Mouse (Mus musculus): ENCODE measurements around the gene Ifi213.
"Not testable (repeated sequence)": the region's sequence is repeated elsewhere in the genome, so short reads cannot be mapped to it uniquely, and the experiment has no call there.

The Ifi213 gene

DNA sequence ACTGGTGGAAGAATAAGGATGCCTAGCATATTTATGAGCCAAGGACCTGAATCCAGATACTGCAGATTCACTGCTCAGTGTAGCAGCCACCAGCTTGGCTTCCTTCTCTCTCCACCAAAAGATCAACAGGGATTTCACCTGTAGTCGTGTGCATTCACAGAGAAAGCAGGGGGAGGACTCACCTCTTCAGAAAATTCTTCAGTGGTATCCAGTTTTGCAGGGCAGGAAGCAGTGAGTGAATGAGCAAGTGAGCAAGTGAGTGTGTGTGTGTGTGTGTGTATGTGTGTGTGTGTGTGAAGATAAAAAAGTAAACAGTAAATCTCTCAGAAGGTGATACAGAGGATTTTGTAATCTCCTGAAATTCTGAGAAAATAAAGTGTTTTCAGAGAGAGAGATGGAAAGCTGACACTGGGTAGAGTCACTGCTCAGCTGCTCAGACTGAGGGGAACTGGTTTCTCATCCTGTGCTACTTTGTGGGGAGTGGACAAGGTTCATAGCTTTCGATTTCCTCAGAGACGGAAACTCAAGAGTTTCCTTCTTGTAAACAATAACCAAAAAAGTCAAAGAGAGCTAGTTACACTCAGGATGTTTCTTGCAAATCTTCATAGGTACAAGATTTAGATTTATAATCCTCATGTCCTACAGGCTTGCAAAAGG lies at the start of gene Ifi213:
TSS of gene Ifi213 (minus strand) at position 437 of the 657 bp plus-strand sequence.
- not testable (repeated sequence) for DNase-seq (ENCODE audit: low read depth, low spot score)

DNA sequence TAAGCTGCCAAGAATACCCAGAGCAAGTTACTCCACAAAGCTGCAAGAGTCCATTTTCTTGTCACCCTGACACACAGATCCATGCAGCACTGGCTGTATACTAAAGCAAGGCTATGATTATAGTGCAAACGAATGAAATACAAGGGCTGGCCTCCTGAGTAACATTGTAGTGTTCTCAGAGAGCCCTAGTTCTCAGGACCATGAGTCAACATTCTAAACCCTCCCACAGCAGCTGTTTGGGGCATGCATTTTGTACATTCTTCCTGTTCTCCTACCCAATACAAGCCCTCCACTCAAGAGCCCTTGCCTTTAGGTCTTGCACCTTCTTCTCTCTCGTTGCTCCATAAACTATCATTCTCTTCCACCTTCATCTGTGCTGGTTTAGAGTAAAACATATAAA lies 46.3 kb upstream of the Ifi213 start:
- no peak for DNase-seq (ENCODE audit: low read depth, low spot score)

DNA sequence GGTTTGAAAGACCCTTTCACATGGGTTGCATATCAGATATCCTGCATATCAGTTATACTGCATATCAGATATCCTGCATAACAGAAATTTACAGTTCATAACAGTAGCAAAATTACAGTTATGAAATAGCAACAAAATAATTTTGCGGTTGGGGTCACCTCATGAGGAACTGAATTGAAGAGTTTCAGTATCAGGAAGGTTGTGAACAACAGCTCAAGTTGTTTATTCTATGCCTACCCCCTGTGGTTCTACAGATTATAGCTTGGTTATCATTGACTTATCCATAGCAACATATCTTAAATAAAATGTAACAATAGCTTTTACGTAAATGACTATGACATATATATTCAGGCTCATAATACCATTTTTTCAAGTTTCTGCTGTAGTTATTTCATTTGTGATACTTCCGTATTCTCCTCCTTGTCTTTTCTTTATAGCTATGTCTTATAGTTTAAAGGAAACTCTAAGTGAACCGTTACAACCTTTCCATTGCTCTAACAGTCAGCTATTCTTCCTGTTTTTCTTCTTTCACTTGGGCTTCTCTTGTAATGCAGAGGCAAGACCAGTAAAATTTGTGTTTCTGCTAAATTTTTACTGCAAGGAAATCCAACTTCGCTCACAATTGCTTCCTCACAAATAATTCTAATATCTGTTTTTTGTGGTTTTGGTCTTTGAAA lies 35.0 kb upstream of the Ifi213 start:
- no peak for DNase-seq (ENCODE audit: low read depth, low spot score)

DNA sequence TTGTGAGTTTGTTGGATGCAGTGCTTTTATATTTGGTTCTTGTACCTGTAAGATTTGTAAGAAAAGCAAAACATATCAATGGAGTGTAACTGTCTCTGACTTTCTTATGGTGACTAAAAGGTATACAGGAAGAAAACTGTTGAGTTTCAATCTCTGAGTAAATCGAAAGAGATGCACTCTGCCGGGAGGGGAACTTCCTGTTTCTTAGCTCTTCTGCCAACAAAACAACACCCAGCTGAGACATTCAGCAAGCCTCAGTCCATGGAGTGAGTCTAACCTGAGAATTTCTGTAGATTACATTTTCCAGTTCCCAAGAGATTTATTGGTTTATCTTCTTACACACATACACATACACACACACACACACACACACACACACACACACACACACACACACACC lies 31.5 kb upstream of the Ifi213 start, which contains the start of gene Ifi209:
TSS of gene Ifi209 (plus strand) at position 296 of the 400 bp plus-strand sequence.
- DNase-seq (ENCODE audit: low read depth, low spot score), result not testable (repeated sequence)

DNA sequence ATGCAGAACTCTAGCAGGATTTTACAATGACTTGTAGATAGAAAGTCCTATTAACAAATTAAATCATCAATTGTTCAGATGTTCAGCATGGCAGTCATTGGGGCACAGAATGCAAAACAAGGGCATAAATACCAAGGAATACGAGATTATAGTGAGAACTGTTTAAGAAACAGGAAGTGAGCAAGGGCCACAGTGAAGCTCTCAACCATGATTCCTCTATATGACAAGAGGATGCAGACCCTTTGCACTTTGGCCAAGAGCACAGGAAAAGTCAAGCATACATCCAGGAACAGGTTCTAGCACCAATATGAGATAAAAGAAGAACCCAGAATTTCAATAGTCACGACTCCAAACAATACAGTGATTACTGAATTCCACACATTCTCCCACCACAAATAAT lies 27.6 kb upstream of the Ifi213 start:
- no peak for DNase-seq (ENCODE audit: low read depth, low spot score)

DNA sequence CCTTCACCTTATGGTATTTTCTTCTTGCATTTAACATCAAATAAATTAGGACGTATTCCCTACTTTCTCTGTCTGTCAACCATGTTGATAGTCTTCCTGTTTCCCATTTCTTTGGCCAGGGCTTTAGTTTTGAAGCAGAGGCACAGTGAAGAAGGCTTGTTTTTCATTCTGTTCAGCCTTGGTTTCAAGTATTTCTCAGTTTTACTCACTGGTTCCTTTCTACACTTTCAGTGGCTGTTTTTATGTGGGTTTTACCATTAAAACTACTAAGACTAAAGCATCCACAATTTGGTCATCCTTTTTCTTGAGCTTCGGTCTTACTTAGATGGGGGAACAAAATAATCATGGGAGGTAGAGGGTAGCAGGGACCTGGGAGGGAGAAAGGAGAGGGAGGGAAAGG lies 25.0 kb upstream of the Ifi213 start:
- no peak for DNase-seq (ENCODE audit: low read depth, low spot score)

DNA sequence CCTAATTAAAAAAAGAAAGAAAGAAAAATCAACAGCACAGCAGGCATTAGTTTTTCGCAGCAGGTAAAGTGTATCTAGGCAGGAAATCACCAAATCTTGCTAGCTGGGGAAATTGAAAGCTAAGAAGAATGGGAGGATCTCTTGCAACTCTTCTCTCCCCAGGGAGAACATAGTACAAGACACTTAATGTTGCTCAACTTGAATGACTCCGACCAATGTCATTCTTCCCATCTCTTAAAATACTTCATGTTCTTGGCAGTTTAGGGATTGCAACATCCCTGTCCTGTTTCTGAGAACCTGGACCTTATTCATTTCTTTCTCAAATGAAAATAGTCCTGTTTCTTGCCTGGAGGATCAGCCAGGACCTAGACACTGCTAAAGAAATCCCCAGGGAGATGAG lies 23.1 kb upstream of the Ifi213 start:
- peak; percentile 76 for DNase-seq (ENCODE audit: low read depth, low spot score)

DNA sequence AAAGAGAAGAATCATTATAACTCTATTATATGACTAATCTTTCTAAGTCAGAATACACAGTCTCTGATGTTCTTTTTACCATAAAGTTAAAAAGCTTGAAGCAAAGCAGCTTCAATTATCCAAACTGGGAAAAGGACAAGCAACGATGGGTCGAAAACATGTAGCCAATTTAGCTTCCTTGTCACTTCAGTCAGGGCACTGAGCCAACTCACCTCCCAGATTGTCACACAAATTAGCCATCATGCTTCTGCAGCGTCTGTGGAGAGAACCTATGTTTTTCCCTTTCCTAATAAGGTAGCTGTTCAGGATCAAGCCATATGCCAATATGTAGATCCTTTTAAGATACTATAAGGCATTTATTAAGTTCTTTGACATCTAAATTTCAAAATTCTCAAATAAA lies 11.2 kb upstream of the Ifi213 start:
- DNase-seq (ENCODE audit: low read depth, low spot score), result not testable (repeated sequence)

DNA sequence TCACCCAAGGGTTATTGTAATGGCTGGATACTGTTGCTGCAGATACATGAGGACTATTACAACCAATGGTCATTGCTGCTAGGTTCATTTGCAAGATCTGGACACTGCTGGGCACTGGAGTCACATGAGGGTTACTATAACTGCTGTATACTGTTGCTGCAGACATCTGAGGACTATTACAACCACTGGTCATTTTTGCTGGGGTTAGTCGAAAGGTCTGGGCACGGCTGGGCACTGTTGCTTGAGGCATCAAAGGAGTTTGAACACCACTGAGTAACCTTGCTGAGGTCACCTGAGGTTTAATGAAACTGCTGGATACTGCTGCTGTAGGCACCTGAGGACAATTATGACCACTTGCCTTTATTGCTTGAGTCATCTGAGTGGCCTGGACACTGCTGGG lies 9.4 kb downstream of the Ifi213 start:
- not testable (repeated sequence) for DNase-seq (ENCODE audit: low read depth, low spot score)

DNA sequence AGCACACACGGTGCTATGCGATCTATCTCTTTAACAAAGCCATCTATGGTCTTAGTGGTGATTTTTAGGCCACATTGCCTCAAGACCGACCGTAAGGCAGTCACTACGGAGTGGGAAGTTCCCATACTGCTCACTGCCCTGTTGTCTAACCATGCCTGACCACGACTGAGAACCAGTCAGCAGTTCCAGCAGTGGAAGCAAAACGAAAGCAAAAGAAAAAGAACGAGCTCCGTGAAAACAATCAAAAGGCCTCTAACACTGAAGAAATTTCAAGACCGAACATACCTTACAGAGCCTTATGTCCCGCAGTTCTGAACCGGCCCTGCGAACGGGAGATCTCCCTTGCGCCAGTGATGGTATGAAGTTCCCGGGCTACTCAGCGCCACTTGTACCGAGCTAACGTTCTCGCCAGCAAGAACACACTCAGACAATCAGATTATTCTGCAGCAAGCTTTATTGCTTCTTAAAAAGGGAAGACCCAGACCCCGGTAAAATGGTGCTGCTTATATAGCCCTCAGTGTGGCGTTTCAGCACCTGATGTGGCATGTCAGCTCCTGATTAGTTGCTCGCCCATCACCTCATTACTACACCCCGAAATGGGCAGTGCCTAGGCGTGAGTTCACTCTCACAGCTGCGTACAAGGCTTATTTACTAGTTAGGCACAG lies 19.0 kb downstream of the Ifi213 start:
- DNase-seq (ENCODE audit: low read depth, low spot score), result no peak

DNA sequence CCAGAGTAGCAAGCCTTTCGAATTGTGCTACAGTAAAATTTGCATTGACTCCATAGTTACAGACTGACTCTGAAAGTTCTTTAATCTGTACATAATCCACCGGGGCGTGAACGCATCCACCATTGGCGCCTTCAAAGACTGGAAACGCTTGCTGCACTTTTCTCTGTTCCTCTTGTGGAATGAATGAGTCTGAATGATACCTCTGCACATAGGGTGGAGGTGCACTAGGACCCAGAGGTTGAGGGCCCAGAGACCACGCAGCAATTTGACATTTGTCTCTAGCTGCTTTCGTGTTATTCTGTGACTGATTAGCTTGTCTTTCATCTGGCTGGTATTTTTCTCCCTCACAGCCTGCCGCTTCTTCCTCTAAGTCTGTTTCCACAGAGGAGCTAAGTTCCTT lies 20.0 kb downstream of the Ifi213 start:
- no peak for DNase-seq (ENCODE audit: low read depth, low spot score)

DNA sequence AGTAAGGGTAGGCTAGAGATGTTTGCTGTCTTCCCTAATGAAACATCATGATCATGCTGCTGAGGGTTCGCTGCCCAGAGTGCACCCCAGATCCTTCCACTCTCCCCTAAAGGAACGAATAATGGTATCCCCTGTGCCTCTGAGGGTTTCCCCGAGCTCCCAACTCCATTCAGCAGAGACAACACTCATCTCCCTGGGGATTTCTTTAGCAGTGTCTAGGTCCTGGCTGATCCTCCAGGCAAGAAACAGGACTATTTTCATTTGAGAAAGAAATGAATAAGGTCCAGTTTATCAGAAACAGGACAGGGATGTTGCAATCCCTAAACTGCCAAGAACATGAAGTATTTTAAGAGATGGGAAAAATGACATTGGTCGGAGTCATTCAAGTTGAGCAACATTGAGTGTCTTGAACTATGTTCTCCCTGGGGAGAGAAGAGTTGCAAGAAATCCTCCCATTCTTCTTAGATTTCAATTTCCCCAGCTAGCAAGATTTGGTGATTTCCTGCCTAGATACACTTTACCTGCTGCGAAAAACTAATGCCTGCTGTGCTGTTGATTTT lies 48.5 kb downstream of the Ifi213 start:
- peak; percentile 70 for DNase-seq (ENCODE audit: low read depth, low spot score)

DNA sequence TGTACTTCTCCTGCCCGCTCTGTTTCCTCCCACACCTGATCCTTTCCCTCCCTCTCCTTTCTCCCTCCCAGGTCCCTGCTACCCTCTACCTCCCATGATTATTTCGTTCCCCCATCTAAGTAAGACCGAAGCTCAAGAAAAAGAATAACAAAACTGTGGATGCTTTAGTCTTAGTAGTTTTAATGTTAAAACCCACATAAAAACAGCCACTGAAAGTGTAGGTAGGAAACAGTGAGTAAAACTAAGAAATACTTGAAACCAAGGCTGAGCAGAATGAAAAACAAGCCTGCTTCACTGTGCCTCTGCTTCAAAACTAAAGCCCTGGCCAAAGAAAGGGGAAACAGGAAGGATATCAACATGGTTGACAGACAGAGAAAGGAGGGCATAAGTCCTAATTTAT lies 50.3 kb downstream of the Ifi213 start:
- DNase-seq (ENCODE audit: low read depth, low spot score), result not testable (repeated sequence)

DNA sequence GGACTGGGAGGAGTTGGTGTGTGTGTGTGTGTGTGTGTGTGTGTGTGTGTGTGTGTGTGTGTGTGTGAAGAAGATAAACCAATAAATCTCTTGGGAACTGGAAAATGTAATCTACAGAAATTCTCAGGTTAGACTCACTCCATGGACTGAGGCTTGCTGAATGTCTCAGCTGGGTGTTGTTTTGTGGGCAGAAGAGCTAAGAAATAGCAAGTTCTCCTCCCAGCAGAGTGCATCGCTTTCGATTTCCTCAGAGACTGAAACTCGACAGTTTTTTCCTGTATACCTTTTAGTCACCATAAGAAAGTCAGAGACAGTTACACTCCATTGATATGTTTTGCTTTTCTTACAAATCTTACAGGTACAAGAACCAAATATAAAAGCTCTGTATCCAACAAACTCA lies 63.3 kb downstream of the Ifi213 start, which contains the start of gene Ifi214:
TSS of gene Ifi214 (minus strand) at position 167 of the 400 bp plus-strand sequence.
- not testable (repeated sequence) for DNase-seq (ENCODE audit: low read depth, low spot score)

DNA sequence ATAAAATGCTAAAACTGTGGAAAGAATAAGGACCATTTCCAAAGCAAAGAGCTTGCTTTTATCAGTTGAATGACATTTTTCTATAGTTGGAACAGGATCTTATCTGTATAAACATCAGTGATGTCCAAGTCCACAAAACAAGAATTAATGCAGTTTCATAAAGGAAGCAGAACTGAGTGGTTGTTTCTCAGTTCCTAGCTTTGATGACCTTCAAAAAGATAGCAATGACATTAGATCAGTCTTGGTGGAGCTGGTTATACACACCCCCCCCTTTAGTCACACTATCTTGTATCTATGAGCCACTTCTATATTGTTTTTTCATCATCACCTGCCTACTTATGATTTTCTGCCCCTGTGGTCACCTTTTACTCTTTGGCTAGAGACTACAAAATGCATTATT lies 77.6 kb downstream of the Ifi213 start:
- no peak for DNase-seq (ENCODE audit: low read depth, low spot score)
